Mouse (Mus musculus): ENCODE results near the gene Fam228b. TPM values are rescaled to one million over a fixed set of nuclear protein-coding genes. Genes with fewer than 3 reads are reported as not detected.

Fam228b gene
- total RNA-seq, 4 experiments from 2014 or later: 8.9 to 16.4 (median 10.8) TPM

Other genes starting within 250 kb of the Fam228b start
- 10 to 100 TPM; 19.5 to 22.2 (median 21.1) TPM for gene Itsn2, start 176.6 kb downstream of the Fam228b start, total RNA-seq (2022)
- not detected for gene Gm3625, start 176.3 kb downstream of the Fam228b start, total RNA-seq (2022)
- under 1 TPM in 2 of 4 experiments, not detected in 2; 0.12 to 0.24 TPM for gene Fam228a, start 30.8 kb downstream of the Fam228b start, total RNA-seq (2022)
- 1 to 10 TPM in 3 of 4 experiments, under 1 TPM in 1; 0.67 to 1.1 (median 1.0) TPM for gene Pfn4, start 245 bp downstream of the Fam228b start, total RNA-seq (2022)
- gene Sf3b6, start 48.3 kb upstream of the Fam228b start, total RNA-seq (2022): 10 to 100 TPM; 24.7 to 34.2 (median 28.8) TPM
- under 1 TPM in 1 of 4 experiments, not detected in 3; 0.58 TPM for gene Fkbp1b, start 72.3 kb upstream of the Fam228b start, total RNA-seq (2022)
- 1 to 10 TPM; 4.7 to 5.4 (median 5.1) TPM for gene Wdcp, start 74.0 kb upstream of the Fam228b start, total RNA-seq (2022)
- gene Mfsd2b, start 105.1 kb upstream of the Fam228b start, total RNA-seq (2022): under 1 TPM; 0.25 to 0.48 (median 0.38) TPM
- 100 to 1,000 TPM; 142 to 163 (median 146) TPM for gene Ubxn2a, start 138.4 kb upstream of the Fam228b start, total RNA-seq (2022)
- 10 to 100 TPM; 10.0 to 11.2 (median 10.6) TPM for gene Atad2b, start 148.1 kb upstream of the Fam228b start, total RNA-seq (2022)

Data from gastrocnemius, adult 8-10 months (tissue).